Mouse (Mus musculus) G1E (cell line): ENCODE measurements around the gene Serinc5. TPM values are rescaled to one million over a fixed set of nuclear protein-coding genes. Genes with fewer than 3 reads are reported as not detected.
A peak's percentile ranks its signal among the peaks of the same experiment; 100 is the strongest.

ENCODE experiments used
- ATAC-seq: 2 replicates; pipeline ENCODE4 v1.8.0; 2016; ENCODE audit warnings: mild to moderate bottlenecking; ENCODE audit not compliant: insufficient number of reproducible peaks, poor library complexity, low FRiP score, severe bottlenecking; ENCODE audit errors: extremely low read depth
- DNase-seq: peaks from one replicate; pipeline ENCODE4 v3.0.0; 2012; ENCODE audit warnings: low spot score
- H3K27me3 ChIP-seq: 2 replicates; pipeline ENCODE4 v1.6.1; 2012; ENCODE audit warnings: mild to moderate bottlenecking, low read length, inconsistent platforms; ENCODE audit not compliant: insufficient read depth
- H3K36me3 ChIP-seq: replicated peaks from 2 replicates; pipeline ENCODE3; 2012; ENCODE audit warnings: mild to moderate bottlenecking, inconsistent platforms
- H3K4me1 ChIP-seq: 2 replicates; pipeline ENCODE4 v1.6.1; 2012; ENCODE audit warnings: low read depth, low read length, inconsistent platforms, mixed read lengths; ENCODE audit not compliant: insufficient read depth
- H3K4me3 ChIP-seq: 2 replicates; pipeline ENCODE4 v1.5.1; 2012; ENCODE audit warnings: low read depth, mild to moderate bottlenecking, inconsistent platforms, low read length, moderate library complexity, mixed read lengths
- H3K9me3 ChIP-seq: replicated peaks from 2 replicates; pipeline ENCODE4 v1.6.1; 2012; ENCODE audit warnings: inconsistent platforms
- CTCF ChIP-seq: IDR thresholded peaks from 2 replicates; pipeline ENCODE4 v1.5.1; 2012; ENCODE audit warnings: low read depth, low read length, inconsistent platforms, mixed read lengths
- GATA1 ChIP-seq: IDR thresholded peaks from 2 replicates; pipeline ENCODE4 v1.6.1; 2012; ENCODE audit warnings: borderline replicate concordance, low read length, inconsistent platforms, mixed read lengths
- GATA2 ChIP-seq: IDR thresholded peaks from 2 replicates; pipeline ENCODE4 v1.6.1; 2012; ENCODE audit warnings: low read depth, low read length, inconsistent platforms, borderline replicate concordance
- POLR2AphosphoS5 ChIP-seq: IDR thresholded peaks from 2 replicates; pipeline ENCODE4 v1.6.1; 2012; ENCODE audit warnings: low read depth, low read length, inconsistent platforms; ENCODE audit not compliant: insufficient replicate concordance
- TAL1 ChIP-seq: conservative IDR thresholded peaks from 2 replicates; pipeline ENCODE4 v1.6.1; 2012; ENCODE audit warnings: low read depth, low read length, inconsistent platforms, mixed read lengths
- polyA plus RNA-seq: library from polyadenylated mRNA; stranded (reverse); fragments of >175 nt; gene quantifications from 2 replicates; pipeline ENCODE4 v1.2.3, GENCODE M21; 2012
- total RNA-seq, 2 experiments: library from RNA; stranded (forward) in 1 of 2; stranded (reverse) in 1 of 2; fragments of 200-1000 nt in 1 of 2; fragments of >200 nt in 1 of 2; fragmentation: Nextera tagmentation in 1 of 2; gene quantifications; 2 replicates each; pipeline ENCODE4 v1.2.3; 2014 to 2017

The Serinc5 gene
- total and polyA plus RNA-seq, 3 experiments, result 7.1 to 43.2 (median 13.2) TPM

GRCm38 (mm10) chr13:92635040-92635439 is 24.1 kb downstream of the Serinc5 start:
- DNase-seq (no peak), ATAC-seq (no peak)
- Histone ChIP-seq H3K4me3 (no peak overlapping the region), H3K9me3 (peaks cover 4% of the 10 kb centered on the region; the same call in 1 of the 2 replicates), H3K4me1 (peaks cover 58% of the 10 kb centered on the region), H3K27me3 (no peaks in the 10 kb centered on the region), H3K36me3 (peaks cover 18% of the 10 kb centered on the region)
- no peak for TF ChIP-seq CTCF
- no peak for TF ChIP-seq GATA2
- TF ChIP-seq POLR2AphosphoS5, result no peak
- no peak for TF ChIP-seq GATA1
- no peak for TF ChIP-seq TAL1

DNA sequence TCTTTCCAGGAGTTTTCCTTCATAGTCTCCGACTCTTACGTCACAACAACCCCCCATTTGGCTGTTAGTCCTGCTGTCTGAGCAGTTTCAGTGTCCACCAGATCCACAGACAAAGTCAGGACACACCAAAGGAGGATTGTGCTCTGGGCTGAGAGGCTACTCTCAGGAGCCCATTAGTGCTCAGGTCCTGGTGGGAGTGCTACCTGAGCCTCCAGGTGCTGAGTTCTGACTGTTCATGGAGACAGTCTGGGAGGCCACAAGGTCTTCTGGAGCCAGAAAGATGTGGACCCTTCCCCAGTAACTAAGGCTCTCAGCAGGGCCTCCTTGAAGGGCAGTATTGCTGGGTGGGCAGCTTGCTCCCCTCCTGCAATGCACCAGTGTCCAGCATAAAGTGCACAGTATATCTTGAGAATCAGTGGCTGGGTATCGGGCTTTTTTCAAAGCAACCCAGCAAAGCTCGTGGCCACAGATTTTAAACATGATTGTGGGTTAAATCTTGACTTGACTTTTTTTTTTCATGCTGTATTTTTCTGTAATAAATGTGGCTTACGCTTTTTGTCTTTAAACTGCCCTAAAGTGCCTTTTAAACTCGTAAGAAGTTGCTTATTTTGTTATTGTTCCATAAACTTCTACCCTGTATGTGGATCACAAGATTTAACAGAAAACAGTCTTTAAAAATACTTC is 25.5 kb downstream of the Serinc5 start:
- H3K4me1 ChIP-seq, result peaks cover 52% of the 10 kb centered on the region
- ATAC-seq (no peak), DNase-seq (no peak)
- no peaks in the 10 kb centered on the region for H3K27me3 ChIP-seq
- H3K36me3 ChIP-seq, result peaks cover 18% of the 10 kb centered on the region
- no peaks in the 10 kb centered on the region for H3K9me3 ChIP-seq
- peak overlapping the region; percentile 51; the same call in 1 of the 2 replicates for H3K4me3 ChIP-seq
- TF ChIP-seq GATA2 (no peak), GATA1 (no peak), POLR2AphosphoS5 (no peak), CTCF (no peak), TAL1 (no peak)

DNA sequence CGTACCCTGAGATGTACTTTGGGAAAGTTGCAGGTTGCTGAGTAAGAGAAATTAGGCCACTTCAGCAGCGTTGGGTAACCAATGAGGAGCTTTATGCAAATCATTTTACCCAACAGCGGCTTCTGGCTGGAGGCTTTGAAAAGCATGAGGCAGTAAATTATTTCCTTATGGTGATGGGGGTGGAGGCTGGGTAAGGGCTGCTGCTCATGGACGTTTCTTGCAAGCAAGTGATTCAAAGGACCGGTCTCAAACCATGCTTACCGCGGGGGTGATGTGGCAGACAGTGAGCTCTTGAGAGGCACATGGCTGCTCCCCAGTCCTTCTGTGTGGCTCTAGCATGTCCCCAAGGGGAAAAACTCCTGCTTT is 26.0 kb downstream of the Serinc5 start:
- Histone ChIP-seq H3K4me3 (peak overlapping the region; percentile 55; the same call in 1 of the 2 replicates), H3K27me3 (no peaks in the 10 kb centered on the region), H3K4me1 (peaks cover 53% of the 10 kb centered on the region), H3K36me3 (peaks cover 16% of the 10 kb centered on the region), H3K9me3 (no peaks in the 10 kb centered on the region)
- DNase-seq (peak; percentile 84), ATAC-seq (peak; percentile 99)
- TF ChIP-seq CTCF (no peak), POLR2AphosphoS5 (no peak), GATA2 (no peak), TAL1 (no peak), GATA1 (no peak)

DNA sequence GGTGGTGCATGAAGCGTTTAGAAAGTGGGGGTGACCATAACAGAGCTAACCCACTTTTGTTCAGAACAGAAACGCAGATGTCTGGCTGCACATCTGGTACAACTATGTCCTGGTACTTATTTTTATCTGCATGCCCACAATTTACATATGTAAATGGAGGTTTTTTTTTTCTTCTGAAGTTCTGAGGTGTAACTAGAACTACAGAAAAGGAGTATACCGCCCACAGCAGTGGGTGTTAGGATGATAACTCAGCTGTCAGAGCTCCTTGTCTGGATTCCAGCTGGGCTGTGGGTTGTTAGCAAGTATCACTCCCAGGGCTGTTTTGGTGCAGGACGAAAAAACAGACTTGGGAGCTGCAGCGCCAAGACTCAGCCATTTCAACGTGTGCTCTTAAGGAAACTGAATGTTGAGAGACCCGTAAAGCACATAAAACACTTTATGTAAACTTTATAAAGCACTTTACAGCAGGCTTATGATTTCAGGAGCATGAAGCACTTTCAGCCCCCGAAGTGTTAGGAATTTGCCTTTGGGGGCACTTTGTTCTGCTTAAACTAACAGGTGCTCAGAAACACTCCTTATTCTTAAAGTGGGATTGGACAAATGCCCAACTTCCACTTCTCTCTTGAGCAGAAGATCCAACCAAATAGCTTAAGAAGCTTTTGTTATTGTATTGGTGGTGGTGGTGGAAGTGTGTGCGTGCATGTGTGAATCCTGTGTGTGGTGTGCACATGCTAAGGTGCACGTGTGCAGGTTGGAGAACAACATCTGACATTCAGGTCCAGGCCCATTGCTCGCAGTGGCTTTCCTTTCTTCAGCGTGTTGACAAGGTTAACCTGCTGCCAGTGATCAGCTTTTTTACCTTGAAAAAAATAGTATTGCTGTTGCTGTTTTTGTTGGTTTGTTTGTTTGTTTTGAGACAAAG is 28.5 kb downstream of the Serinc5 start:
- H3K27me3 ChIP-seq, result no peaks in the 10 kb centered on the region
- DNase-seq (no peak), ATAC-seq (no peak)
- H3K9me3 ChIP-seq, result no peaks in the 10 kb centered on the region
- H3K4me1 ChIP-seq, result peaks cover 37% of the 10 kb centered on the region
- H3K36me3 ChIP-seq, result peaks cover 10% of the 10 kb centered on the region
- no peak overlapping the region for H3K4me3 ChIP-seq
- TF ChIP-seq POLR2AphosphoS5, result no peak
- no peak for TF ChIP-seq CTCF
- no peak for TF ChIP-seq GATA2
- no peak for TF ChIP-seq TAL1
- no peak for TF ChIP-seq GATA1

- Histone ChIP-seq H3K4me1 (peaks cover 4% of the 10 kb centered on the region; the same call in 1 of the 2 replicates), H3K36me3 (peaks cover 26% of the 10 kb centered on the region), H3K27me3 (no peaks in the 10 kb centered on the region), H3K4me3 (no peak overlapping the region), H3K9me3 (no peaks in the 10 kb centered on the region)
- DNase-seq, result no peak
- no peak for TF ChIP-seq TAL1
- no peak for TF ChIP-seq GATA1
- TF ChIP-seq CTCF, result no peak
- TF ChIP-seq POLR2AphosphoS5, result no peak
- TF ChIP-seq GATA2, result no peak
- no peak for ATAC-seq
These were observed 33.3 kb downstream of the Serinc5 start for GRCm38 (mm10) chr13:92644199-92644598.

GRCm38 (mm10) chr13:92644753-92645152 is 33.9 kb downstream of the Serinc5 start:
- Histone ChIP-seq H3K4me1 (peaks cover 4% of the 10 kb centered on the region; the same call in 1 of the 2 replicates), H3K9me3 (no peaks in the 10 kb centered on the region), H3K36me3 (peaks cover 25% of the 10 kb centered on the region), H3K27me3 (no peaks in the 10 kb centered on the region), H3K4me3 (no peak overlapping the region)
- no peak for ATAC-seq
- DNase-seq, result no peak
- TF ChIP-seq GATA1, result no peak
